Mouse (Mus musculus) stomach, postnatal 0 days (tissue): ENCODE results near the gene Gabpb2.

Experiments
- CTCF ChIP-seq: IDR thresholded peaks from 2 replicates; pipeline ENCODE4 v1.5.1; 2016; ENCODE audit warnings: antibody characterized with exemption, low read depth, mild to moderate bottlenecking, moderate library complexity
- EP300 ChIP-seq: optimal IDR thresholded peaks from 2 replicates; pipeline ENCODE3; 2016; ENCODE audit warnings: antibody characterized with exemption

GRCm38 (mm10) chr3:95203880-95204279 lies 13.8 kb downstream of the Gabpb2 start:
- TF ChIP-seq CTCF (no peak), EP300 (no peak)
